Mouse (Mus musculus): ENCODE measurements at regions not wholly inside any gene's neighbourhood (a gene's known extent, or its start where the extent isn't known, plus 50 kb on each side); places are given as distances from the start of the nearest gene placed in this dataset.

DNA sequence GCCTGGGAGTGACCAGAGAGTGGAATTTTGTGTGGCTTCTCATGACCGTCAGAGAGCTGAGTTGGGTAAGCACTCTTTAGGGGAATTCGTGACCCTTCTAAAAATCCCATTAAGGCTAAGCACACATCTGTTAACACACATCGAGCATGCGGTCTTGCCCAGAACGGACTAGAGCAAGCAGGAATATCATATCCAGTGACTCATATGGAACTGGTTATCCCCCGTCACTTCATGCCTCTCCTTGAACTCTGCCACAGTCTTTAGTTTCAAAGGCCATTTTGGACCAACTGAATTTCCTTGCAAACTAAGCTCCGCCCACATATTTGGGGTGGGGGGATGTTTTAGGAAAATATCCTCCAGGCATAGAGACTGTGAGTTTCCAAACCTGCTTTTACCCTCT is 186.7 kb upstream of the Usp24 start:
- Histone ChIP-seq H3K4me2 (no peak overlapping the region), H3K27ac (no peak overlapping the region), H3K36me3 (no peaks in the 10 kb centered on the region), H3K4me1 (replicated peaks) (no peaks in the 10 kb centered on the region), H3K9ac (no peak overlapping the region), H3K4me3 (replicated peaks) (no peak overlapping the region), H3K27me3 (no peaks in the 10 kb centered on the region), H3K9me3 (replicated peaks) (no peaks in the 10 kb centered on the region)
- DNase-seq (no peak), ATAC-seq (ENCODE audit: low read depth) (no peak)
- whole genome bisulfite sequencing (ENCODE audit: insufficient replicate concordance): 65% methylated on average over 7 of the region's 7 CpGs

DNA sequence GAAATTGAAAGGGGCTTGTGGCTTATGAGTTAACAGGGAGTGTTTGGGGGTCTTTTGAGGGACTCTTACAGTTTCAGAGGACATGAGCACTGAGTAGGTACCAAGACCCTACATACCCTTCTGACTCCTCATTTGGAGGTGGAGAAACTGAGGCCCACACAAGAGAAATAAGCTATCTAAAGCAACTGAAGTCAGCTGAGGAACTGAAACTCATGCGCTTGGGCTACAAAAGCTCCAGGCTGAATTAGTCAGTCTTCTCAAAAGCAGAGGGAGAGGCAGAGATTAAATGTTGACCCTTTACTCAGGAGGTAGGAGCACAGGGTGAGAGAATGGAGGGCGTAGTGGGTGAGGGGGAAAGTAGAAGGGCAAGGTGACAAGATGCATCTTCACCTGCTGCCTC is 186.2 kb upstream of the Usp24 start:
- Histone ChIP-seq H3K4me2 (no peak overlapping the region), H3K27ac (no peak overlapping the region), H3K9ac (no peak overlapping the region), H3K36me3 (no peaks in the 10 kb centered on the region), H3K4me3 (replicated peaks) (no peak overlapping the region), H3K9me3 (replicated peaks) (no peaks in the 10 kb centered on the region), H3K4me1 (replicated peaks) (no peaks in the 10 kb centered on the region), H3K27me3 (no peaks in the 10 kb centered on the region)
- DNase-seq (no peak), ATAC-seq (ENCODE audit: low read depth) (no peak)
- 71% methylated on average over 2 of the region's 2 CpGs for WGBS (ENCODE audit: insufficient replicate concordance)

DNA sequence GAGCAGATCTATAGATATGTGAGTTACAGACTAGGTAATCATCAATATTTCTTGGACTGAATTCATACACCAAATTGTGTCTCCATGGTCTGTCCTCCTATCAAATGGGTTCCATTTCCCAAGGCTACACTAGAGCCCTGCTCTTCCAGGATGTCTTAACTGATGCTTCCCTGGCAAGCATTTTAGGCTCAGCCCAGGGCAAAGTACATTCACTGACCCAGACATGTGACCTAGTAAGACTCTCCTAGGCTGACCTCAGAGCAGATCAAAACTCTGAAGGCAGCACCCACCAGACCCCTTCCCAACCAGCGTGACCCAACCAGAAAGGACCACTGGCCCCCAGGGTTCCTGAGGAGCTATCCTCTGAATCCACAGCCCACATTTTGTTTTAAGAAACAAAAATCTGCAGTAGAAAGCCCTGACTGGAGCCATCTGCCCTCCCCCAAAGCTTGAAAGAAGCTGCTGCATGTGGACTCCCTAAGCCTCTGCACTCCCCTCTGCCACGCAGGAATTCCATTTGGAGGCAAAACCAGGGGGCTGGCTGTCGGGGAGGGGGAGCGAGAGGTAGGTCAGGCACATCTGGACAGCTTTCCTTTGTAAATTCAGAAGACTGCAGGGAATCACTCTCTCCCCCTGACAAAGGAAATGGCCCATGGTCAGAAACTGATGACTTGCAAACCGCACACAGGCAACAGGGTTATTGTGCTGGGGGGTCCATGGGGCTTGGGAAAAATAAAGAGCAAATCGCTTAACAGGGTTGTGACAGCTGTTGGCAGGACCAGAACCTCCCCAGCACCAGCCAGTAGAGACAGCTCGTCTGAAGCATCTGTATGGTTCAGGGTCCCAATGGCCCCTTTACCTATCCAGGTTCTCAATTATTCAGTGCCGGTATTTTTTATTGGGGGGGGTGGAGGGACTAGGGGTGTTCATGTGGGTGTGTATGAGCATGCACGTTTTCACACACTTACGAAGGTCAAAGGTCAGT is 182.0 kb upstream of the Usp24 start:
- DNase-seq (no peak), ATAC-seq (ENCODE audit: low read depth) (no peak)
- Histone ChIP-seq H3K36me3 (no peaks in the 10 kb centered on the region), H3K9me3 (replicated peaks) (no peaks in the 10 kb centered on the region), H3K9ac (no peak overlapping the region), H3K4me2 (no peak overlapping the region), H3K4me3 (replicated peaks) (no peak overlapping the region), H3K27ac (no peak overlapping the region), H3K27me3 (no peaks in the 10 kb centered on the region), H3K4me1 (replicated peaks) (no peaks in the 10 kb centered on the region)
- 47% methylated on average over 10 of the region's 10 CpGs for WGBS (ENCODE audit: insufficient replicate concordance)

GRCm38 (mm10) chr4:106142741-106143140 is 173.3 kb upstream of the Usp24 start:
- Histone ChIP-seq H3K4me2 (no peak overlapping the region), H3K36me3 (no peaks in the 10 kb centered on the region), H3K9me3 (replicated peaks) (no peaks in the 10 kb centered on the region), H3K4me1 (replicated peaks) (no peaks in the 10 kb centered on the region), H3K27ac (no peak overlapping the region), H3K9ac (no peak overlapping the region), H3K4me3 (replicated peaks) (no peak overlapping the region), H3K27me3 (no peaks in the 10 kb centered on the region)
- 58% methylated on average over 4 of the region's 4 CpGs for WGBS (ENCODE audit: insufficient replicate concordance)
- DNase-seq (no peak), ATAC-seq (ENCODE audit: low read depth) (no peak)

- no peak for ATAC-seq (ENCODE audit: low read depth)
- Histone ChIP-seq H3K4me2 (no peak overlapping the region), H3K36me3 (no peaks in the 10 kb centered on the region), H3K27me3 (no peaks in the 10 kb centered on the region), H3K4me1 (replicated peaks) (no peaks in the 10 kb centered on the region), H3K9me3 (replicated peaks) (no peaks in the 10 kb centered on the region), H3K27ac (no peak overlapping the region), H3K9ac (no peak overlapping the region), H3K4me3 (replicated peaks) (no peak overlapping the region)
- 51% methylated on average over 7 of the region's 7 CpGs for WGBS (ENCODE audit: insufficient replicate concordance)
- DNase-seq: no peak
These were observed 171.5 kb upstream of the Usp24 start for GRCm38 (mm10) chr4:106144351-106145116.

GRCm38 (mm10) chr4:106146919-106147460 is 169.0 kb upstream of the Usp24 start:
- 48% methylated on average over 3 of the region's 3 CpGs for WGBS (ENCODE audit: insufficient replicate concordance)
- H3K27me3 ChIP-seq: no peaks in the 10 kb centered on the region
- no peak overlapping the region for H3K4me2 ChIP-seq
- no peaks in the 10 kb centered on the region for H3K36me3 ChIP-seq
- H3K9me3 ChIP-seq (replicated peaks): no peaks in the 10 kb centered on the region
- H3K4me1 ChIP-seq (replicated peaks): no peaks in the 10 kb centered on the region
- DNase-seq (no peak), ATAC-seq (ENCODE audit: low read depth) (no peak)
- H3K4me3 ChIP-seq (replicated peaks): no peak overlapping the region
- no peak overlapping the region for H3K27ac ChIP-seq
- no peak overlapping the region for H3K9ac ChIP-seq

- no peaks in the 10 kb centered on the region for H3K27me3 ChIP-seq
- ATAC-seq (ENCODE audit: low read depth): no peak
- no peak overlapping the region for H3K9ac ChIP-seq
- H3K27ac ChIP-seq: no peak overlapping the region
- no peaks in the 10 kb centered on the region for H3K36me3 ChIP-seq
- H3K4me3 ChIP-seq (replicated peaks): no peak overlapping the region
- H3K4me2 ChIP-seq: no peak overlapping the region
- WGBS (ENCODE audit: insufficient replicate concordance): 69% methylated on average over 3 of the region's 3 CpGs
- no peak for DNase-seq
- H3K4me1 ChIP-seq (replicated peaks): no peaks in the 10 kb centered on the region
- no peaks in the 10 kb centered on the region for H3K9me3 ChIP-seq (replicated peaks)
These were observed 167.1 kb upstream of the Usp24 start for GRCm38 (mm10) chr4:106148866-106149265.

DNA sequence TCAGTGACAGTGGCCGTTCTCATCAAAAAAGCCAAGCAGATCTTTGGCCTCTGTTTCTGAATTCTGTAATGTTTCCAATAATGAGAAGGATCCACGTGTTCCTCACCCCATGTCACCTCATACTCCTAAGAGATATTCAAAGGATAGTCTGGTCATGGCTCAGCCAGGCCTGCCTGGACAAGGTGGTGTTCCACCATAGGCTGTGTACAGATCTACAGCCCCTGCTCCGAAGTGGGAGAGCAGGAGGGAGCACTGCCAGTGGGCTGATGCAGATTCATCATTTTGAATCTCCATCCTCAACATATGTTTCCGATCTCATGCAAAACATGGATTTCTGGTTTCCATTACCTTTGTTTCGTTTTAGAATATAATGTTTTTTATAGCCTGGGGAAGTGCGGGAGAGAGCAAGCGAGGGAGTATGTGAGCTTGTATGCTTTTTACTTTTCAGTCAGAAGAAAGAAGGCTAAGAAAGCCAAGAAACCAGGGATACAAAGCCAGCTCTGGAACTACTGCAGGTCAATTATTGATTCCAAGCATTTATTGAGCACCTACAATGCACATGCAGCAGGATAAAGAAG is 166.5 kb upstream of the Usp24 start:
- Histone ChIP-seq H3K4me3 (replicated peaks) (no peak overlapping the region), H3K9me3 (replicated peaks) (no peaks in the 10 kb centered on the region), H3K27me3 (no peaks in the 10 kb centered on the region), H3K4me1 (replicated peaks) (no peaks in the 10 kb centered on the region), H3K4me2 (no peak overlapping the region), H3K9ac (no peak overlapping the region), H3K27ac (no peak overlapping the region), H3K36me3 (no peaks in the 10 kb centered on the region)
- WGBS (ENCODE audit: insufficient replicate concordance): 72% methylated on average over 7 of the region's 7 CpGs
- no peak for DNase-seq
- no peak for ATAC-seq (ENCODE audit: low read depth)

- WGBS (ENCODE audit: insufficient replicate concordance): 67% methylated on average over 14 of the region's 14 CpGs
These were observed 165.2 kb upstream of the Usp24 start for GRCm38 (mm10) chr4:106150775-106151174.

DNA sequence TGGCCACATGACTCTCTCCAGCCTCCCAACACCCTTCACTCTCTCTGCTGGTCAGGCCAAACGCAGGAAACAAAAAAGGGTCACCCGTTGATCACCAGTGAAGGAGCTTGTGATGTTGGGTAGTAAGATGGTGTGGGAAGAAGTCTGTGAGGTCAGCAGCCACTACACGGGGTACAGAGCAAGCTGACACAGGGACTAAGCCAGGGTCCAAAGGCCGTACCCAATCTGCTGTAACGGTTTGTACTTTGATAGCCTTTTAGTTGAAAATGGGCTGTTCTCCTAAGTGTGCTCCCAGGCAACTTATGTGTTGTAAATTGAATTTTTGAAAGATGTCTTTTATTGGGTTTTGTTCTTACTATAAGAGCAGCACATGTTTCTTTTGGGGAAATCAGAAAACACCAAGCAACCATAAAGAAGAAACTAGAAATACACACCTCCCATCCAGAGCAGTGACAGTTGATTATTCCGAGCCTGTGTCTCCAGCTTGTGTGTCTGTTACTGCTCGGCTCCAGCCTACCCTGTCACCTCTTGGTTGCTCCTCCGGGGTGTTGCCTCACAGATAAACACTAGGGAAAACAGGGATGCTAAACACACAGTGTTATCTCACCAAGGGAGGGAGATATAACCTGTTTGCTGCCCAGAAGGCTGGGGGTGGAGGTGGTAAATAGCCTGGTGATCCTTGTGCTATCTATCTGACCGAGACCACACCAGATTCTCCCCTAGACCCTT is 158.4 kb upstream of the Usp24 start:
- Histone ChIP-seq H3K4me2 (no peak overlapping the region), H3K4me1 (replicated peaks) (no peaks in the 10 kb centered on the region; the same call in 1 of the 2 replicates), H3K4me3 (replicated peaks) (no peak overlapping the region), H3K36me3 (no peaks in the 10 kb centered on the region), H3K9me3 (replicated peaks) (no peaks in the 10 kb centered on the region), H3K27me3 (no peaks in the 10 kb centered on the region), H3K9ac (no peak overlapping the region), H3K27ac (no peak overlapping the region)
- ATAC-seq (ENCODE audit: low read depth) (peak; percentile 39; the same call in 1 of the 2 replicates), DNase-seq (no peak)
- WGBS (ENCODE audit: insufficient replicate concordance): 51% methylated on average over 9 of the region's 9 CpGs

More at GRCm38 (mm10) chr4:106150775-106151174, 165.2 kb upstream of the Usp24 start:
- Histone ChIP-seq H3K4me3 (replicated peaks) (no peak overlapping the region), H3K4me1 (replicated peaks) (no peaks in the 10 kb centered on the region), H3K36me3 (no peaks in the 10 kb centered on the region), H3K27me3 (no peaks in the 10 kb centered on the region), H3K4me2 (no peak overlapping the region), H3K9me3 (replicated peaks) (no peaks in the 10 kb centered on the region), H3K27ac (no peak overlapping the region), H3K9ac (no peak overlapping the region)
- ATAC-seq (ENCODE audit: low read depth) (no peak), DNase-seq (no peak)

Data from liver, embryonic 13.5 days (tissue).